Mouse (Mus musculus) megakaryocyte, embryonic 14.5 days (primary cell): ENCODE measurements around the gene Prickle1.

ENCODE experiments used
- FLI1 ChIP-seq: IDR thresholded peaks from 2 replicates; pipeline ENCODE4 v1.6.1; 2012; ENCODE audit warnings: low read length, inconsistent platforms, mixed read lengths
- GATA1 ChIP-seq: IDR thresholded peaks from 3 replicates; pipeline ENCODE4 v1.6.1; 2012; ENCODE audit warnings: mixed read lengths, low read length, inconsistent platforms, borderline replicate concordance

DNA sequence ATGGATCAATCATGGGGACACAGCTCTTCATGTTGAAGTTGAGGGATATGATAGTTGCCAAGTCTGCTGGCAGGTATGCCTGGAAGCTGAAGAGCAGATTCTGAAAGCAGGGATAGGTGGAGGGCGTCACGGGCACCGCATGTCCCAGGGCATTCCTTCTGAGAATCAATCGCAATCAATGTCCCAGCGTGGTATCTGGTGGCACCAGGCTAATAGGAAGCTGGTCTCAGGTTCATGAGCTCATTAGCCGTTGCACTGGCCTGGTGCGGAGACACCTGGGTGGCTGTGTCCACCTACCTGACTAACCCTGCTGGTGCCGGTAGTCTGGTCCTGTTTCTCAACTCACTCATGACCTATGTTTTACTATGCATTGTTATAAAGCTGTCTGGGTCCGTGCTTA is 19.3 kb downstream of the Prickle1 start:
- TF ChIP-seq FLI1 (no peak), GATA1 (no peak)
